Mouse (Mus musculus): ENCODE measurements around the gene Snrpn. TPM values are rescaled to one million over a fixed set of nuclear protein-coding genes. Genes with fewer than 3 reads are reported as not detected.

Snrpn gene
- total and polyA plus RNA-seq, 3 experiments: 0.17 to 0.44 (median 0.27) TPM

- Histone ChIP-seq H3K27me3 (replicated peaks) (no peaks in the 10 kb centered on the region), H3K9me3 (replicated peaks; ENCODE audit: low read length) (peaks cover 18% of the 10 kb centered on the region), H3K4me3 (replicated peaks in 1 of 3; ENCODE audit: low read depth in 2 of 3, low read length in 2 of 3, poor library complexity in 1 of 3) (no peak overlapping the region), H3K9ac (ENCODE audit: insufficient read depth, low read depth) (no peak overlapping the region), H3K36me3 (replicated peaks in 1 of 2; ENCODE audit: control insufficient read depth in 1 of 2, insufficient read depth in 1 of 2, low read length in 1 of 2) (no peaks in the 10 kb centered on the region), H3K27ac (ENCODE audit: insufficient read depth, low read depth) (no peak overlapping the region), H3K4me2 (ENCODE audit: insufficient read depth, low read depth, poor library complexity, severe bottlenecking) (no peak overlapping the region), H3K4me1 (ENCODE audit: control insufficient read depth in 1 of 2, insufficient read depth in 2 of 2) (no peaks in the 10 kb centered on the region), H3K79me2 (replicated peaks; ENCODE audit: control insufficient read depth, extremely low read depth, insufficient read depth, poor library complexity, severe bottlenecking) (no peaks in the 10 kb centered on the region)
- dilution Hi-C loops (cut with MboI; ENCODE audit: extremely low pct_ligation_motif_present, extremely low pct_unique_long_range_greater_than_20kb, low sequenced_read_pairs): no loop called here
- in situ Hi-C loops (cut with MboI; ENCODE audit: low pct_ligation_motif_present, low pct_unique_long_range_greater_than_20kb, low sequenced_read_pairs): no loop called here
- TF ChIP-seq EP300 (IDR thresholded peaks at IDR 0.05; ENCODE audit: low read length) (no peak), BHLHE40 (IDR thresholded peaks at IDR 0.05; ENCODE audit: low read depth, low read length) (no peak), IRF4 (IDR thresholded peaks at IDR 0.05; ENCODE audit: low read depth, low read length) (no peak), JUND (conservative IDR thresholded peaks at IDR 0.05; ENCODE audit: low read depth, low read length) (no peak), CHD1 (IDR thresholded peaks at IDR 0.05; ENCODE audit: low read depth, low read length) (no peak), MYC (IDR thresholded peaks at IDR 0.05; ENCODE audit: low read depth, low read length) (no peak), RCOR1 (conservative IDR thresholded peaks at IDR 0.05; ENCODE audit: low read depth, low read length) (no peak), POLR2AphosphoS2 (IDR thresholded peaks at IDR 0.05; ENCODE audit: low read depth, low read length) (no peak)
- no peak for DNase-seq (ENCODE audit: extremely low read depth)
These were observed 136.8 kb downstream of the Snrpn start for GRCm38 (mm10) chr7:60003006-60003865.

- H3K4me1 ChIP-seq (ENCODE audit: control insufficient read depth in 1 of 2, insufficient read depth in 2 of 2): peaks cover 0 to under 1% of the 10 kb centered on the region in 2 experiments; a peak in 1 of 4 replicates
- H3K36me3 ChIP-seq (replicated peaks in 1 of 2; ENCODE audit: control insufficient read depth in 1 of 2, insufficient read depth in 1 of 2, low read length in 1 of 2): no peaks in the 10 kb centered on the region
- no peak overlapping the region for H3K9ac ChIP-seq (ENCODE audit: insufficient read depth, low read depth)
- H3K4me3 ChIP-seq (replicated peaks in 1 of 3; ENCODE audit: low read depth in 2 of 3, low read length in 2 of 3, poor library complexity in 1 of 3): no peak overlapping the region
- DNase-seq (ENCODE audit: extremely low read depth): no peak
- in situ Hi-C loops (cut with MboI; ENCODE audit: low pct_ligation_motif_present, low pct_unique_long_range_greater_than_20kb, low sequenced_read_pairs): no loop called here
- no peaks in the 10 kb centered on the region for H3K9me3 ChIP-seq (replicated peaks; ENCODE audit: low read length)
- no peaks in the 10 kb centered on the region for H3K27me3 ChIP-seq (replicated peaks)
- H3K4me2 ChIP-seq (ENCODE audit: insufficient read depth, low read depth, poor library complexity, severe bottlenecking): no peak overlapping the region
- TF ChIP-seq NELFE (IDR thresholded peaks at IDR 0.05; ENCODE audit: low read depth, low read length) (no peak), POLR2A (IDR thresholded peaks at IDR 0.05; ENCODE audit: low read depth, low read length) (no peak), IRF4 (IDR thresholded peaks at IDR 0.05; ENCODE audit: low read depth, low read length) (no peak), SMC3 (IDR thresholded peaks at IDR 0.05; ENCODE audit: low read depth, low read length) (no peak), UBTF (IDR thresholded peaks at IDR 0.05; ENCODE audit: low read depth, low read length) (no peak), CHD2 (IDR thresholded peaks at IDR 0.05; ENCODE audit: low read length) (no peak), RCOR1 (conservative IDR thresholded peaks at IDR 0.05; ENCODE audit: low read depth, low read length) (no peak), TCF12 (IDR thresholded peaks at IDR 0.05; ENCODE audit: low read depth, low read length) (no peak)
- dilution Hi-C loops (cut with MboI; ENCODE audit: extremely low pct_ligation_motif_present, extremely low pct_unique_long_range_greater_than_20kb, low sequenced_read_pairs): no loop called here
- no peaks in the 10 kb centered on the region for H3K79me2 ChIP-seq (replicated peaks; ENCODE audit: control insufficient read depth, extremely low read depth, insufficient read depth, poor library complexity, severe bottlenecking)
- H3K27ac ChIP-seq (ENCODE audit: insufficient read depth, low read depth): no peak overlapping the region
These were observed 161.4 kb downstream of the Snrpn start for GRCm38 (mm10) chr7:59978646-59979045.

Other genes with a start within 250 kb of the Snrpn start
- gene Snurf, start 135.2 kb downstream of the Snrpn start, total RNA-seq (2012; rRNA removed): not detected in 2 replicates
- gene Snurf, start 135.2 kb downstream of the Snrpn start, total RNA-seq (2014; rRNA removed): not detected in 2 replicates
- not detected in 2 replicates for gene Snurf, start 135.2 kb downstream of the Snrpn start, polyA plus RNA-seq (2012; ENCODE audit: insufficient read length, low read depth)
- 0.04 TPM in 2 replicates for gene Gm38393, start 135.2 kb downstream of the Snrpn start, total RNA-seq (2012; rRNA removed)
- 0.05 and 0.09 TPM in 2 replicates for gene Gm38393, start 135.2 kb downstream of the Snrpn start, total RNA-seq (2014; rRNA removed)
- gene Gm38393, start 135.2 kb downstream of the Snrpn start, polyA plus RNA-seq (2012; ENCODE audit: insufficient read length, low read depth): 0.05 and 0.06 TPM in 2 replicates